Mouse (Mus musculus) myocyte (in vitro differentiated cells): ENCODE measurements at regions not wholly inside any gene's neighbourhood (a gene's known extent, or its start where the extent isn't known, plus 50 kb on each side); places are given as distances from the start of the nearest gene placed in this dataset.

Experiments used
- H3K27me3 ChIP-seq: one replicate; pipeline ENCODE4 v1.6.1; 2011; ENCODE audit not compliant: control insufficient read depth, insufficient read depth, insufficient read length
- H3K36me3 ChIP-seq: one replicate; pipeline ENCODE4 v1.6.1; 2011; ENCODE audit not compliant: control insufficient read depth, insufficient read depth
- H3K4me2 ChIP-seq: one replicate; pipeline ENCODE4 v1.6.1; 2011; ENCODE audit warnings: low read depth, control low read depth
- H3K4me3 ChIP-seq: one replicate; pipeline ENCODE4 v1.5.1; 2011; ENCODE audit warnings: mild to moderate bottlenecking, control low read depth, moderate library complexity
- H3K79me2 ChIP-seq: one replicate; pipeline ENCODE4 v1.6.1; 2011; ENCODE audit not compliant: control insufficient read depth, insufficient read depth
- H3ac ChIP-seq: one replicate; pipeline ENCODE4 v1.6.1; 2011; ENCODE audit not compliant: control insufficient read depth, insufficient read length
- CEBPB ChIP-seq: IDR thresholded peaks from 2 replicates; pipeline ENCODE4 v1.6.1; 2011; ENCODE audit warnings: mild to moderate bottlenecking, moderate library complexity; ENCODE audit not compliant: poor library complexity, insufficient read depth, severe bottlenecking
- E2F4 ChIP-seq: IDR thresholded peaks from one replicate; pipeline ENCODE4 v1.6.1; 2011; ENCODE audit warnings: mild to moderate bottlenecking, control low read depth, moderate library complexity; ENCODE audit not compliant: insufficient read depth
- MAX ChIP-seq: IDR thresholded peaks from one replicate; pipeline ENCODE4 v1.6.1; 2011; ENCODE audit warnings: low read depth, mild to moderate bottlenecking, control low read depth
- MYOD1 ChIP-seq, 3 experiments: IDR thresholded peaks; one replicate each; pipeline ENCODE4 v1.6.1; 2011; ENCODE audit warnings: control low read depth in 2 of 3, low read depth in 2 of 3, mild to moderate bottlenecking in 2 of 3, moderate library complexity in 1 of 3; ENCODE audit not compliant: insufficient read length in 2 of 3, control insufficient read depth in 1 of 3
- MYOG ChIP-seq, 3 experiments: IDR thresholded peaks; one replicate each; pipeline ENCODE4 v1.6.1; 2011; ENCODE audit warnings: control low read depth in 2 of 3, low read depth in 2 of 3, mild to moderate bottlenecking in 2 of 3; ENCODE audit not compliant: insufficient read length in 2 of 3, control insufficient read depth in 1 of 3, insufficient read depth in 1 of 3
- POLR2A ChIP-seq: IDR thresholded peaks from one replicate; pipeline ENCODE4 v1.6.1; 2011; ENCODE audit warnings: low read depth, mild to moderate bottlenecking, control low read depth, moderate library complexity; ENCODE audit not compliant: insufficient read length
- POLR2AphosphoS2 ChIP-seq: IDR thresholded peaks from one replicate; pipeline ENCODE4 v1.6.1; 2011; ENCODE audit warnings: low read depth, control low read depth; ENCODE audit not compliant: insufficient read length
- REST ChIP-seq: IDR thresholded peaks from one replicate; pipeline ENCODE4 v1.6.1; 2011; ENCODE audit warnings: mild to moderate bottlenecking, control low read depth, moderate library complexity; ENCODE audit not compliant: insufficient read depth, insufficient read length
- SRF ChIP-seq: IDR thresholded peaks from one replicate; pipeline ENCODE4 v1.6.1; 2011; ENCODE audit warnings: low read depth; ENCODE audit not compliant: control insufficient read depth, insufficient read length
- TCF12 ChIP-seq: IDR thresholded peaks from one replicate; pipeline ENCODE4 v1.6.1; 2011; ENCODE audit warnings: mild to moderate bottlenecking, control low read depth; ENCODE audit not compliant: poor library complexity, insufficient read depth, severe bottlenecking
- TCF3 ChIP-seq: IDR thresholded peaks from one replicate; pipeline ENCODE4 v1.6.1; 2011; ENCODE audit warnings: low read depth, control low read depth; ENCODE audit not compliant: insufficient read length
- USF1 ChIP-seq: IDR thresholded peaks from one replicate; pipeline ENCODE4 v1.6.1; 2011; ENCODE audit warnings: low read depth, mild to moderate bottlenecking, control low read depth, moderate library complexity

GRCm38 (mm10) chr14:24550763-24551471, 64.0 kb downstream of the Rps24 start:
- Histone ChIP-seq H3K36me3 (no peaks in the 10 kb centered on the region), H3K27me3 (peaks cover 9% of the 10 kb centered on the region), H3K4me3 (no peak overlapping the region), H3K79me2 (no peaks in the 10 kb centered on the region), H3ac (no peak overlapping the region), H3K4me2 (no peak overlapping the region)
- no peak for TF ChIP-seq POLR2AphosphoS2
- no peak for TF ChIP-seq E2F4
- no peak for TF ChIP-seq REST

DNA sequence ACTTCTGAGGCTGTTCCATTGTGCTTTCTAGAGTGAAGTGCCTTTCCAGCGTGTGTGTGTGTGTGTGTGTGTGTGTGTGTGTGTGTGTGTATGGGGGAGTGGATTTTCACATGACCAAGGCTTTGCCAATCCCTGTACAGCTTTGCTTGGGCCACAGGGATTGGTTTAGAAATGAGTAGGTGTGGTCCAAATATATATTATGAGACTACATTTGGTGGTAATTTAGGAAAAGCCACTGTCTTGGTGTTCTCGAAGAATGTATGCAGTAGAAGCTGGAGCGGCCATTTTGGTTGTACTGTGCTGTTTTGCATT, 64.5 kb downstream of the Rps24 start:
- no peak for TF ChIP-seq CEBPB
- TF ChIP-seq POLR2AphosphoS2, result no peak
- no peak for TF ChIP-seq E2F4
- no peak for TF ChIP-seq MAX
- no peak for TF ChIP-seq REST
- no peak for TF ChIP-seq TCF3
- no peak for TF ChIP-seq SRF
- no peak for TF ChIP-seq MYOD1 (IDR thresholded peaks at IDR 0.05; ENCODE audit: control insufficient read depth in 1 of 3, insufficient read length in 2 of 3, low read depth in 2 of 3)
- TF ChIP-seq TCF12, result no peak
- no peak for TF ChIP-seq MYOG (IDR thresholded peaks at IDR 0.05; ENCODE audit: control insufficient read depth in 1 of 3, insufficient read depth in 1 of 3, insufficient read length in 2 of 3, low read depth in 2 of 3)
- TF ChIP-seq POLR2A, result no peak
- TF ChIP-seq USF1, result no peak
- H3K36me3 ChIP-seq, result no peaks in the 10 kb centered on the region
- no peak overlapping the region for H3K4me2 ChIP-seq
- H3K79me2 ChIP-seq, result no peaks in the 10 kb centered on the region
- no peak overlapping the region for H3ac ChIP-seq
- peaks cover 13% of the 10 kb centered on the region for H3K27me3 ChIP-seq
- no peak overlapping the region for H3K4me3 ChIP-seq

DNA sequence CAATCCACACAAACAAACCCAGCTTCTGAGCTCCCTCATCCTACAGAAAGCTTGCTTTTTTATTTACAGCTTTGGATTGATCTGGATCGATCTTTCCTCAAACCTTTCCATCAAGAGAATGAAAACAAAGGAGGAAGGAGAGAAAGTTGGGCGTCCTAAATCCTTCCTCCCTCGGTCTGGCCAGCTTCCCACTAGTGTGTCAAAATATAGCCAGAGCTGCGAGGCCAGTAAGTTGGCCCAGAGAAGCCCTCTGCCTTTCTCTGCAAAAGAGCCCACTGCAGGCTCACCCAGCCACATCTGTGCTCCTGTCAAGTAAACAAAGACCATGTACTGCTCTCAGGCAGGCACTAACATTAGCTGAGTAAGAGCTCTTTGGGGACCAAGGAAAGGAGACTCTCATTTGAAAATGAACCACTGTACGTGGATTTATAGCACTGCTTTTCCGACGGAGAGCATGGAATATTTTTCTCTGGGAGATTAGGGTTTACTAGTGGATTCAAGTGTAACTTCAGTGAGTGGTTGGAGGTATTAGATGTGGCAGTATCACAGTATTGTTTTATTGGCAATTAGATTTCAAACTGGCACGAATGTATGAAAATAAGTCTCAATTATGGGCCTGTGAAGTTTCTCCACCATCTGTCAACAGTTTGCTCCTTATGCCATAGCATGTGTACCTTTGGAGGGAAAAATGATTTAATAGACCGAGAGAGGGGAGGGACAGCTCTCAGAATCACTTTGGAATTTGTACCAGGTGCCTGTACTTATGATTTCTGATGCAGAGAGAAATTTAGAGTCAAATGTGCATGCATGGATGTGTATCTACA, 78.1 kb downstream of the Rps24 start:
- TF ChIP-seq POLR2A (no peak), TCF12 (no peak), TCF3 (no peak), SRF (no peak), MYOG (IDR thresholded peaks at IDR 0.05; ENCODE audit: control insufficient read depth in 1 of 3, insufficient read depth in 1 of 3, insufficient read length in 2 of 3, low read depth in 2 of 3) (no peak), MAX (no peak), USF1 (no peak), REST (no peak), POLR2AphosphoS2 (no peak), CEBPB (no peak), MYOD1 (IDR thresholded peaks at IDR 0.05; ENCODE audit: control insufficient read depth in 1 of 3, insufficient read length in 2 of 3, low read depth in 2 of 3) (no peak), E2F4 (no peak)

DNA sequence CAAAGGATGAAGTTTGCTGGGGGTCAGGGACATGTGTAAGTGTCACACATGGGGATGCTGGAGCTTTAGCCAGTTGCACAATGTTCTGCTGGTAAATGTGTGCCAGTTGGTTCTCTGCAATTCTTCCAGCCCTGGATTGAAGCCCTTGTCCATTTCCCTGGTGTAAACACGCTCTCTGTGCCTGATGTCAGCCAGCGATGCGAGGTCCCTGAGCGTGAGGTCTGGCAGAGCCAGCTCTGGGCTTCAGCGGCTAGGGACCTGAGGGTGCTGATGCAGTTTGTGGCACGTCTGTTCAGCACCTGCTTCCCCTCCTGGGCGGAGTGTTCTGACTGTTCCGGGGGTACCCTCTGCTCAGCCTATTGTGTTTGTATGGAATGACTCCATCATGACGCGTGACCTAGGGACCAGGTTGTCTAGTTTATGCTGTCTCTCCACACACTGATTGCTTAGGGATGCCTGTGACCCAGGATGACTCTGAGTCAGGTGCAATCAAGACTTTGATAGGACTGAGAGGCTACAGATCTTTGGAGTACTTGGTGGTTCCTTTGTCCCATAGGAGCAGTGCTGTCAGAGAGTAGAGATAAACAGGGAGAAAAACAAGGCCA, 78.9 kb downstream of the Rps24 start:
- Histone ChIP-seq H3K79me2 (no peaks in the 10 kb centered on the region), H3ac (no peak overlapping the region), H3K36me3 (no peaks in the 10 kb centered on the region), H3K27me3 (peaks cover 21% of the 10 kb centered on the region), H3K4me2 (no peak overlapping the region), H3K4me3 (no peak overlapping the region)
- no peak for TF ChIP-seq MYOG (IDR thresholded peaks at IDR 0.05; ENCODE audit: control insufficient read depth in 1 of 3, insufficient read depth in 1 of 3, insufficient read length in 2 of 3, low read depth in 2 of 3)
- TF ChIP-seq CEBPB, result no peak
- no peak for TF ChIP-seq POLR2A
- no peak for TF ChIP-seq TCF3
- no peak for TF ChIP-seq MAX
- TF ChIP-seq USF1, result no peak
- TF ChIP-seq SRF, result no peak

More for the DNA sequence above, 78.1 kb downstream of the Rps24 start:
- Histone ChIP-seq H3ac (no peak overlapping the region), H3K27me3 (peaks cover 21% of the 10 kb centered on the region), H3K79me2 (no peaks in the 10 kb centered on the region), H3K4me3 (no peak overlapping the region), H3K4me2 (no peak overlapping the region), H3K36me3 (no peaks in the 10 kb centered on the region)

DNA sequence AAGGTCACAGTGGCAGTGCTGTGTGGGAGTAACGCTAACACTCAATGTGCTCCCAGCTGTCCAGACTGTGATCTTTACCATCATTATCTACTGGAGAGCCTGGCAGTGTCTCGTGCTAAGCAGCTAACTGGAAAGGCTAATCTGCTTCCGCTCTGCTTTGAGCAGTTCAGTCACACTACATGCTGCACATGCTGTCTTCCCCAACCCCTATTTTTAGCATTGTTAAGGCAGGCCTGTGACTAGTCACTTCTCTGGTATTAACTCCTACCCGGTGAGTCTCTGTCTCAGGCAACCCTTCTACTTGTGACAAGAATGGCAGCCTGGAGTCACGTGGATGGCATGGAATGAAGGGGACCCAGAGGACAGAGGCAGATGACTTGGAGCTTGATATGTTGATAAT, 88.2 kb downstream of the Rps24 start:
- Histone ChIP-seq H3K4me3 (no peak overlapping the region), H3ac (no peak overlapping the region), H3K79me2 (no peaks in the 10 kb centered on the region), H3K27me3 (peaks cover 23% of the 10 kb centered on the region), H3K36me3 (no peaks in the 10 kb centered on the region), H3K4me2 (no peak overlapping the region)
- TF ChIP-seq MYOD1 (IDR thresholded peaks at IDR 0.05; ENCODE audit: control insufficient read depth in 1 of 3, insufficient read length in 2 of 3, low read depth in 2 of 3) (no peak), MYOG (IDR thresholded peaks at IDR 0.05; ENCODE audit: control insufficient read depth in 1 of 3, insufficient read depth in 1 of 3, insufficient read length in 2 of 3, low read depth in 2 of 3) (no peak), USF1 (no peak), E2F4 (no peak)
